Mouse (Mus musculus) bone marrow, adult 2 months (tissue): ENCODE results near the gene Ankrd33b. TPM values are rescaled to one million over a fixed set of nuclear protein-coding genes. Genes with fewer than 3 reads are reported as not detected.
A peak's percentile ranks its signal among the peaks of the same experiment; 100 is the strongest.

Experiments used
- H3K27ac ChIP-seq: fragments of 200-500 bp; 2 replicates; pipeline ENCODE4 v1.5.1; 2012; ENCODE audit warnings: low read depth, mild to moderate bottlenecking, control low read depth, inconsistent platforms, low read length; ENCODE audit not compliant: control insufficient read depth, poor library complexity, insufficient read depth
- H3K4me1 ChIP-seq: fragments of 200-500 bp; 2 replicates; pipeline ENCODE4 v1.6.1; 2011; ENCODE audit warnings: low read length; ENCODE audit not compliant: control insufficient read depth, insufficient read depth
- H3K4me3 ChIP-seq: fragments of 200-500 bp; replicated peaks from 2 replicates; pipeline ENCODE3; 2011; ENCODE audit warnings: mild to moderate bottlenecking, low read depth, low read length, control low read depth; ENCODE audit not compliant: control insufficient read depth
- CTCF ChIP-seq: fragments of 200-500 bp; IDR thresholded peaks from 2 replicates; pipeline ENCODE4 v1.5.1; 2011; ENCODE audit warnings: low read length, control low read depth; ENCODE audit not compliant: control insufficient read depth, insufficient read depth
- POLR2A ChIP-seq: fragments of 200-500 bp; IDR thresholded peaks from 2 replicates; pipeline ENCODE4 v1.6.1; 2011; ENCODE audit warnings: low read depth, mild to moderate bottlenecking, control low read depth, low read length, borderline replicate concordance; ENCODE audit not compliant: control insufficient read depth
- WGBS: fragments of 180-500 bp; shearing (Covaris S2); methylation state at CpG from one replicate; pipeline ENCODE4 v1.1.7; 2018; 5-methylcytosine and 5-hydroxymethylcytosine counted together
- polyA plus RNA-seq: library from polyadenylated mRNA; stranded (reverse); fragments of >200 nt; gene quantifications from 2 replicates; pipeline ENCODE4 v1.2.4, GENCODE M21; 2011; ENCODE audit warnings: low replicate concordance; ENCODE audit not compliant: missing spikeins, insufficient read depth, insufficient read length

Ankrd33b gene
- polyA plus RNA-seq, 1 experiment = 3.9 TPM

GRCm38 (mm10) chr15:31392135-31392534, 24.6 kb upstream of the Ankrd33b start:
- Histone ChIP-seq H3K27ac (no peak overlapping the region), H3K4me3 (no peak overlapping the region), H3K4me1 (no peaks in the 10 kb centered on the region)
- 84% methylated on average over 4 of the region's 4 CpGs for WGBS
- TF ChIP-seq CTCF (no peak), POLR2A (no peak)

GRCm38 (mm10) chr15:31381936-31382468, 14.5 kb upstream of the Ankrd33b start:
- WGBS = 64% methylated on average over 11 of the region's 11 CpGs
- Histone ChIP-seq H3K4me1 (no peaks in the 10 kb centered on the region), H3K4me3 (no peak overlapping the region), H3K27ac (no peak overlapping the region)
- no peak for TF ChIP-seq CTCF
- TF ChIP-seq POLR2A = no peak

DNA sequence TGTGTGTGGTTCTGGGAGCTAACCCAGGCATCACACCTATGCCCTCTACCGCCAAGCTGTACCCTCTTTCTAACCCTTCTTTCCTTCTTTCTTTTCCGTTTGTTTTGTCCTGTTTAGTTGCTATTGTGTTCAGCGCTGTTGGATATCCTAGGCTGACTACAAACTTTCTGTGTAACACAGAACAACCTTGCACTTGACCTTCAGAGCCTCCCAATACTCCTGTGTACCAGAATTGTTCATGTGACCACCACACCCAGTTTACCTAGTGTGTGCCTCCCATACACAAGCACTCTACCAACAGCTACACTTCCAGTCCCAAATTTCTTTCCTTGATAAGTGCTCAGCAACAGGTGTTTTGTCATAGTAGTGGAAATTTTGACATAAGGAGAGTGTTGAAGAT, 11.9 kb upstream of the Ankrd33b start:
- TF ChIP-seq CTCF (no peak), POLR2A (no peak)

DNA sequence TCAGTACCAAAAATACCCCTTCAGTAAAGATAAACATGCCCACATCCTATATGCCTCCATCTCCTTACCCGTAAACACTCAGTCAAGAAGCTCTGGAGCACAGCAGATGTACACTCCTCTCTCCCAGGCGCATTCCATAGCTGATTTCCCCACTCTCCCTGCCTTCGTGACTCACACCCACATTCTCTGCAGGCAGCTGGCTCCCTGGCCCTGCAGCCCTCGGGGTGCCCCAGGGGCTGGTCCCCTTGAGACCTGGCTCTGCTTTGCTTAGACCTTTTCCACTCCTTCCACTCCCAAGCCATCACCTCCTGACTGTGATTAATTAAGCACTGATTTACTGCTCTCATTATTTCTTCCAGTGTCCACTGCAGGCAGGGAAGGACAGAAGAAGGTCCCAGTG, 7.7 kb upstream of the Ankrd33b start:
- H3K4me3 ChIP-seq = no peak overlapping the region
- H3K27ac ChIP-seq = no peak overlapping the region
- TF ChIP-seq CTCF = no peak
- no peak for TF ChIP-seq POLR2A
- H3K4me1 ChIP-seq = no peaks in the 10 kb centered on the region
- WGBS = 79% methylated on average over 4 of the region's 4 CpGs

More for the DNA sequence above, 11.9 kb upstream of the Ankrd33b start:
- no peak overlapping the region for H3K4me3 ChIP-seq
- no peak overlapping the region for H3K27ac ChIP-seq
- H3K4me1 ChIP-seq = no peaks in the 10 kb centered on the region
- 86% methylated on average over 3 of the region's 3 CpGs for WGBS

DNA sequence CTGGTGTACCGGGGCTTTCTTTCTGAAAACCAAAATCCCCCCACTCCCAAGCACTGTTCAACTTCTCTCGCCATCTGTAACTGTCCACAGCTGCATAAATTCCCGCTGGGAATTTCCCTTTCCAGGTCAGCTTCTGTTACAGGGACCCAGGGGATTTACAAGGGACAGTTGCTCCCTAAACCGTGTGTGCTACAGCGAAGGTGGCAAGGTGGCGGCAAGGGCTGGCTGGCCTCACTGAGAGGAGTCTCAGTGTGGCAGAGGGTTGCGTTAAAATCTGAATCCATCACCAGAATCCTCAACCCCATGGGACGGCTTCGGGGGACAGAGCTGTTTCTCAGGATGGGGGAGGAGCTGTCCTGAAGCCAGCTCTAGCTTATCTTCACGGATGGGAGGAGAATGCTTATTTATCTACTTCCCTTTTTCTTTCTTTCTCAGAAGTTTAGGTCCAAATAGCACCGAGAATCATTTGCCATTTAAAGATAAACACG, 1.6 kb upstream of the Ankrd33b start:
- TF ChIP-seq POLR2A (no peak), CTCF (no peak)

DNA sequence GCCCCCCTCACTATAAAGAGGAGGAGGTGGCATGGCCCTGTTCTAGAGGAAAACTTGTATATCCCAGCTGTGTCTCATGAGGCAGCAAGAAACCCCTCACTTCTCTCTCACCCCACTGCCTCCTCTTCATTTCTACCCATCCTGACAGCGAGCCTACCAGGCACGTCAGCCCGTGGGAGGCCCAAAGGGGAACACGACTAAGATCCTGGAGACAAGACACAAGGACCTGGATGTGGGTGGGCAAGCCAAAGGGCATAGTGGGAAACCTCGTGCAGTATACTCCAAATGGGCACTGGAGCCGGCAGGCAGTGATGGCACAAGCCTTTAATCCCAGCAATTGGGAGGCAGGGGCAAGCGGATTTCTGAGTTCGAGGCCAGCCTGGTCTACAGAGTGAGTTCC, 1.0 kb upstream of the Ankrd33b start:
- TF ChIP-seq CTCF (no peak), POLR2A (no peak)
- Histone ChIP-seq H3K4me3 (no peak overlapping the region), H3K27ac (no peak overlapping the region), H3K4me1 (no peaks in the 10 kb centered on the region; the same call in 1 of the 2 replicates)
- WGBS = 76% methylated on average over 8 of the region's 8 CpGs

More for the DNA sequence above, 1.6 kb upstream of the Ankrd33b start:
- Histone ChIP-seq H3K27ac (no peak overlapping the region), H3K4me3 (no peak overlapping the region), H3K4me1 (no peaks in the 10 kb centered on the region; the same call in 1 of the 2 replicates)
- 15% methylated on average over 12 of the region's 12 CpGs for WGBS

GRCm38 (mm10) chr15:31366596-31367480, 688 bp downstream of the Ankrd33b start:
- Histone ChIP-seq H3K27ac (peak overlapping the region; percentile 91), H3K4me1 (no peaks in the 10 kb centered on the region; the same call in 1 of the 2 replicates), H3K4me3 (peak overlapping the region; percentile 72)
- WGBS = under 1% methylated on average over 72 of the region's 72 CpGs
- TF ChIP-seq POLR2A (no peak), CTCF (no peak)

DNA sequence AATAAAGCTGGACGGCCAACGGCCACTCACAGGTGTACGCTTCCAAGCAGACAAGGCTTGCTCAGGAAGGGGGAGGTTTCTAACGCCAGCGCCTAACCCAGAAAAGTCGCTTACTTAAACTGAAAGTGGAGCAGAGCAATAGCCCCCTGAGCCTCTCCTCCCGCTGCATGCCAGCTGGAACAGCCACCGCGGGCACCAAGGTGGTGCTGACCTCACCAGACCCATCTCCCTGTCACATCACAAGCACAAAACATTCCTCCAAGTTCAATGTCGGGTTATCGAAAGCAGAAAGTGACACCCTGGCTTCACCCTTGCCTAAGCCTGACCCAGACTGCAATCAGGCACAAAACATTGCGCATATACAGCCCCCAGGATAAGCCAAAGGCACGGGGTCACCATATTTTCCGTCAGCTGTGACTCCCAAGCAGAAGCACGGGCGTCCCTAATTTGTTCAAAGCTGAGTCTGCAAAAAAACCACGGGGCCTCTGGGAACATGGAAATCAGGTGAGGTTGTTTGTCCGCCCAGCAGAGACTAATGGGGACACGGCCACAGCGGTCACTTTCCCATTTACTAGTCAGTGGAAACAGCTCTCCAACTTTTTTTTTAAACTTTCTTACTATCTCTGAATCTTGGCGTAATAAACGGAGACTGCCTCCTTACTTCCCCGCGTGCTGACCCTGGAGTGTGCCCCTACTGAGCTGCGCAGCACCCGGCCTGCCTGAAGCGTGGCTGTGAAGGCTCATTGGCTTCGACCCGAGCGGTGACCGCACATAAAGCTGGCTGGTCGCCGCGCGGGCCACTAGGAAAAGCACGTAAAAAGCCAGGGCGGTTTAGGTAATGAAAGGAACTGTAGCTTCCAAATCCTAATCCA, 1.6 kb downstream of the Ankrd33b start:
- Histone ChIP-seq H3K4me1 (no peaks in the 10 kb centered on the region; the same call in 1 of the 2 replicates), H3K4me3 (peak overlapping the region; percentile 72), H3K27ac (peak overlapping the region; percentile 91)
- TF ChIP-seq CTCF (no peak), POLR2A (no peak)
- 1% methylated on average over 37 of the region's 37 CpGs for WGBS
